Mouse (Mus musculus) intestine, embryonic 14.5 days (tissue): ENCODE measurements around the gene Dph2. TPM values are rescaled to one million over a fixed set of nuclear protein-coding genes. Genes with fewer than 3 reads are reported as not detected.

Experiments used
- ATAC-seq: fragments of 200-750 bp; cut with Nextera tagmentation; replicated peaks from 2 replicates; pipeline ENCODE4 v1.8.0; 2017; ENCODE audit warnings: low read depth, moderate number of reproducible peaks, moderate TSS enrichment, moderate library complexity; ENCODE audit not compliant: low FRiP score, low TSS enrichment
- DNase-seq: peaks from one replicate; pipeline ENCODE4 v3.0.0-alpha.2; 2018; ENCODE audit warnings: low spot score
- H3K27ac ChIP-seq: fragments of 300-500 bp; sonication (generic); 2 replicates; pipeline ENCODE4 v1.5.1; 2014; ENCODE audit warnings: low read depth, mild to moderate bottlenecking, control low read depth
- H3K27me3 ChIP-seq: fragments of 300-500 bp; sonication (generic); replicated peaks from 2 replicates; pipeline ENCODE4 v1.6.1; 2014; ENCODE audit warnings: low read length, control low read depth; ENCODE audit not compliant: control insufficient read depth, insufficient read depth
- H3K36me3 ChIP-seq: fragments of 300-500 bp; sonication (generic); 2 replicates; pipeline ENCODE4 v1.6.1; 2014; ENCODE audit warnings: low read length, control low read depth; ENCODE audit not compliant: control insufficient read depth, insufficient read depth
- H3K4me1 ChIP-seq: fragments of 300-500 bp; sonication (generic); replicated peaks from 2 replicates; pipeline ENCODE4 v1.6.1; 2014; ENCODE audit warnings: low read length, control low read depth, mixed read lengths; ENCODE audit not compliant: control insufficient read depth, insufficient read depth
- H3K4me2 ChIP-seq: fragments of 300-500 bp; sonication (generic); 2 replicates; pipeline ENCODE4 v1.6.1; 2014; ENCODE audit warnings: low read length
- H3K4me3 ChIP-seq: fragments of 300-500 bp; sonication (generic); 2 replicates; pipeline ENCODE4 v1.5.1; 2014; ENCODE audit warnings: low read depth, low read length, control low read depth, mixed read lengths
- H3K9ac ChIP-seq: fragments of 300-500 bp; sonication (generic); 2 replicates; pipeline ENCODE4 v1.6.1; 2014; ENCODE audit warnings: mild to moderate bottlenecking, low read length
- H3K9me3 ChIP-seq: fragments of 300-500 bp; sonication (generic); 2 replicates; pipeline ENCODE4 v1.6.1; 2016; ENCODE audit warnings: low read length, control low read depth; ENCODE audit not compliant: control insufficient read depth
- WGBS: fragments of 180-500 bp; shearing (Covaris S2); extraction: QIAGEN DNeasy Blood & Tissue Kit; methylation state at CpG from one replicate; pipeline ENCODE4 v1.1.7; 2014; 5-methylcytosine and 5-hydroxymethylcytosine counted together
- polyA plus RNA-seq: library from polyadenylated mRNA; unstranded; fragments of >200 nt; fragmentation: Nextera tagmentation; extraction: Ambion mirVana; gene quantifications from 2 replicates; pipeline ENCODE4 v1.2.1, GENCODE M21; 2014

Dph2 gene
- polyA plus RNA-seq, result 20.0 and 23.1 TPM in 2 replicates

DNA sequence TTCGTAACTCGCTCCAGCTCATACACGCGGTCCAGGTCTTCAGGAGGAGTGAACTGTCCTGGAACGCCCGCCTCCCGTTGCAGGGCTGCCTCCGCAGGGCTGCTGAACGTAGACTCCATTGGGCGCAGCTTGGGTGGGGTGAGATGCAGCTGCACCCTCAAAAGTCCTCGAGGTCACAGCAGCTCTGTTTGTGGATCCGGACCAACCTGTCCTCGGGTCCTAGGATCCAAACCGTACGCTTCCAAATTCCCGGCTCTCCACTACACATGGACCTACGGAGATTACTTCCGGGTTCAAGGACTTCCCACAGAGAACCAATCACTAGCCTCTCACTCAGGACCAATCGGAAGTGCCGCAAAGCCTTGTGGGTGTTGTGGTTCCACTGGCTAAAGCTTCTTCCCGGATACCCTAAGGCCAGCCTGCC lies at the start of gene Dph2:
Dph2 (minus strand) TSS at position 295 of the 424 bp plus-strand sequence.
- WGBS, result under 1% methylated on average over 21 of the region's 21 CpGs
- peak within 1 kb of the TSS; percentile 48 for H3K9ac ChIP-seq

DNA sequence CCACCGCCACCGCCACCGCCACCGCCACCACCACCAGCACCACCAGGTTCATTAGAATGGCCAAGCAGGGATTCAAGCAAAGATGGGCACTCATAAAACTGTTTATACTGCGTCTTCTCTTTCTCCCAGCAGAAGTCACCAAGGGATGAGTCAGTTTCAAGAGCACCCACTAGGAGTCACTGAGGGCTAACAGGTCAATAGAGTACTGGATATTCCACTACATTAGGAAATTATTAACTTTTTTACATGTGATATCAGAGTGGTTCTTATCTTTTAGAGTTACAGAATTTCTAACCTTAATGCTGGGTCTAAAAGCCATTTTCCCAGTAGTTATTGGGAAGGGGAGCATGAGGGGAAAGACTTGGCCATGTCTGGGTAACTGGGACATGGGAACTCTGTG lies 45.1 kb upstream of the Dph2 start:
- Histone ChIP-seq H3K9me3 (no peaks in the 10 kb centered on the region), H3K4me1 (no peaks in the 10 kb centered on the region), H3K27me3 (no peaks in the 10 kb centered on the region), H3K4me2 (no peak overlapping the region), H3K36me3 (no peaks in the 10 kb centered on the region), H3K4me3 (no peak overlapping the region), H3K9ac (no peak overlapping the region), H3K27ac (no peak overlapping the region)
- DNase-seq, result no peak
- WGBS, result 90% methylated on average over 5 of the region's 5 CpGs
- 0 out of 2 replicates have a peak, but pooled peaks have one; percentile 20 for ATAC-seq

More for the DNA sequence above, at the start of gene Dph2:
- peak; percentile 84 for DNase-seq
- peak within 1 kb of the TSS; percentile 81 for H3K4me3 ChIP-seq
- no peaks in the 10 kb centered on the region for H3K27me3 ChIP-seq
- peak; percentile 85 for ATAC-seq
- peak within 1 kb of the TSS; percentile 91 for H3K4me2 ChIP-seq
- H3K4me1 ChIP-seq, result peaks cover 6% of the 10 kb centered on the region; the same call in 1 of the 2 replicates
- peaks cover 42% of the 10 kb centered on the region for H3K36me3 ChIP-seq
- no peaks in the 10 kb centered on the region for H3K9me3 ChIP-seq
- no peak within 1 kb of the TSS for H3K27ac ChIP-seq

DNA sequence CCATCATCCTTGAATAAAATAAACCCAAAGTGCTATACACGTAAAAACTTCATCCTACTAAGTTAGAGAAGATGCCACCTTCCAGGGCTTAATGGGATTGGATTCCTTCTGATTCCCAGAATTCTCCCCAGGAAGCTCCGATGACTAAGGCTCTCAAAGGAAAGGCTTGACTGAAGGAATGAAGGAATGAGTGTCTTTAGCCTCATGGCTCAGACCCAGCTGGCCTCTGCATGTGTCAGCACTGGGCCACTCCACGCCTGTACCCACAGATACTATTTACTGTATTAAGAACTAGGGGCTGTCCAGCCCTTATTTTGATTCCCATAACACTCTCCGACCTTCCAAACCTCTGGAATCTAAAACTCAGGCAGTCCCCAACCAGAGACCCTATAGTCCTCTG lies 42.2 kb upstream of the Dph2 start:
- no peak overlapping the region for H3K9ac ChIP-seq
- no peak overlapping the region for H3K4me3 ChIP-seq
- no peaks in the 10 kb centered on the region for H3K36me3 ChIP-seq
- no peak for ATAC-seq
- no peak overlapping the region for H3K27ac ChIP-seq
- H3K4me1 ChIP-seq, result peaks cover 6% of the 10 kb centered on the region
- no peak for DNase-seq
- H3K4me2 ChIP-seq, result no peak overlapping the region
- no peaks in the 10 kb centered on the region for H3K9me3 ChIP-seq
- WGBS, result 82% methylated on average over 4 of the region's 4 CpGs
- H3K27me3 ChIP-seq, result peaks cover 6% of the 10 kb centered on the region; the same call in 1 of the 2 replicates

DNA sequence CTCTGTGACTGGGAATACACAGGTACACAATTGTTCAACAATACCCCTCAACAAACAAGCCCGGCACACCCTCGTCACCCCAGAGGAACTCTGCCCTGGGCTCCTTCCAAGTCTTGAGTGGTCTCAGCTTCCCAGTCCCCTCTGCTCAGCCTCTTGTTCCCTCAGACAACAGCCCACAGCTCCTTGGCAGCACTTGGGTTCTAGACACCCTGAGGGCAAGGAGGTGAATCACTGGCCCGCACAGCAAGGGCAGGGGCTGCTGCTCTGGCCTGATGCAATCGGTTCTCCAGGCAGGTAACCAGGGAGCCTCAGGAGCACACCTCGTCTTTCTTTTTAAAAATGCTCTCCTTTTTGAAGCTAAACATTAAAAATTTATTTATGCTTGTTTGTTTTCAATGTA lies 41.4 kb upstream of the Dph2 start:
- DNase-seq (no peak), ATAC-seq (no peak)
- H3K9me3 ChIP-seq, result no peaks in the 10 kb centered on the region

DNA sequence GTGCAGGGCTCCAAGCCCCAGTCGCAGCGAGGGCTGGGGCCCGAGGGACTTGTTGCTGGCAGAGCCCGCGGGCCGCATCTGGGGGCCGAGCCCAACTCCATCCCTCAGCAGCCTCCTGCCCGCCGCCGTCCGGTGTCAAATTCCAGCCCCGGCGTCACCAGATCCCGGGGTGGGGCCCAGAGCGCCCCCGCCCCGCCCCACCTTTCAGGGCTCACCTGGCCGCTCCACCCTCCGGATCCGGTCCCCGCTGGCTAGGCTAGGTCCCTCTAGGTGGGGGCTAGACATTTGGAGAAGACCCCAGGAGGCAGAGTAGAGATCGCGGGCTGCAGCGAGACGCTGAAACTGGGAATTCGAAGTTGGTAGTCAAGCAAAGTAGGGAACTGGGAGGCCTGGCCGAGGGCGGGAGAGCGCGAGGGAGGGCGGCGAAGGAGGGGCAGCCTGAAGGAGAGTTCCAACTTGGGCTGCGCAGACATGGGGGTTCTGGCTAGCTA lies 37.6 kb upstream of the Dph2 start, which contains the start of gene Artn:
Artn (minus strand) TSS at position 373 of the 491 bp plus-strand sequence.
- peak; percentile 79 for DNase-seq
- Histone ChIP-seq H3K27me3 (peaks cover 36% of the 10 kb centered on the region), H3K9me3 (no peaks in the 10 kb centered on the region), H3K4me2 (peak within 1 kb of the TSS; percentile 86), H3K9ac (peak within 1 kb of the TSS; percentile 41), H3K27ac (peak within 1 kb of the TSS; percentile 36; the same call in 1 of the 2 replicates), H3K4me3 (peak within 1 kb of the TSS; percentile 43), H3K4me1 (peaks cover 20% of the 10 kb centered on the region), H3K36me3 (no peaks in the 10 kb centered on the region)
- peak; percentile 36; the same call in 1 of the 2 replicates for ATAC-seq
- 1% methylated on average over 33 of the region's 33 CpGs for WGBS

More for the DNA sequence above, 41.4 kb upstream of the Dph2 start:
- Histone ChIP-seq H3K36me3 (no peaks in the 10 kb centered on the region), H3K4me1 (peaks cover 15% of the 10 kb centered on the region), H3K4me3 (no peak overlapping the region), H3K4me2 (no peak overlapping the region), H3K27me3 (peaks cover 8% of the 10 kb centered on the region; the same call in 1 of the 2 replicates), H3K27ac (no peak overlapping the region), H3K9ac (no peak overlapping the region)
- WGBS, result 83% methylated on average over 5 of the region's 5 CpGs

DNA sequence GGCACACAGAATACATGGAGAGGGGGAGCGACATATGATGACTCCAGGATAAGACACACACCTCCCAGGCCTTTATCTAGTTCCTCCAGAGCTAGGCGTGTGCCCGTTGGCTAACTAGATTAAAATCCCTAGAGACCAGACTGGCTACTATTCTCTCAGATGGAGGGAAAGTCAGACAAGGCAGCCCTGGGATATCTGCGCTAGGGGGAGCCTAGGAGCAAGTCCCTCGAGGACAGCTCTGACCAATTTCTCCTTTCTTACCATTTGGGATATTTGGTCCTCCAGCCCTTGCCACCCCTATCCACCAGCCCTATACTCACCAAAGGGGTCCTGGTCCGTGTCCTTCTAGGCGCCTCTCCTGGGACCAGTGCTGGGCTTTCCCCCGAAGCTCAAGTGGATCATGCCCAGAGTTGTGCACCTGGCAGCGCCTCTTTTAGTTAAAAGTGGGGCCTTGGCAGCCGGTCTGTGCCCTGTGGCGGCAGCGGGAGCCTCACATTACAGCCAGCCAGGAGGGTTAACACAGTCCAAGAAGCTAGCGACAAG lies 36.9 kb upstream of the Dph2 start:
- DNase-seq (peak; percentile 82), ATAC-seq (no peak; the same call in 1 of the 2 replicates)
- Histone ChIP-seq H3K4me1 (peaks cover 20% of the 10 kb centered on the region), H3K9me3 (no peaks in the 10 kb centered on the region), H3K9ac (peak overlapping the region; percentile 41), H3K27ac (peak overlapping the region; percentile 36; the same call in 1 of the 2 replicates), H3K27me3 (peaks cover 36% of the 10 kb centered on the region), H3K36me3 (no peaks in the 10 kb centered on the region), H3K4me2 (peak overlapping the region; percentile 86), H3K4me3 (peak overlapping the region; percentile 43)
- WGBS, result 3% methylated on average over 13 of the region's 13 CpGs

DNA sequence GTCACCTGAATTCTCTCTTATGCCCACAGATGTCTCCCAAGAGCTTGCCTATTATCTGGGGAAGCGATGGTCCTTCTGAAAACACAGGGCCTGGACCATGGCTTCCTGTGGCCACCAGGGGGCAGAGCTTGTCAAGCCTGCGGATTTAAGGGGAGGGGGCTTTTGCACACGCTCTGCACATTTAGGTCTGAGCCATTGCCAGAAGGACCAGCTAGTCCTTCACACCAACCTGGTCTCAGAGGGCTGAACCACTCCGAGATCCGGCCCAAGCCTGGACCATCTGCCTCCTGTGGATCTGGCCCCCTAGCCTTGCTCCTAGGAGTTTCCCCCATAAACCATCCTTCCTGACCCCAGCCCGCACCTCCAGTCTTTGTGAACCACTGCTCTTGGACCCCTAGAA lies 36.4 kb upstream of the Dph2 start:
- WGBS, result 27% methylated on average over 6 of the region's 6 CpGs
- Histone ChIP-seq H3K4me2 (peak overlapping the region; percentile 86), H3K27me3 (peaks cover 36% of the 10 kb centered on the region), H3K36me3 (no peaks in the 10 kb centered on the region), H3K4me3 (0 out of 2 replicates have a peak overlapping the region, but pooled peaks have one; percentile 43), H3K4me1 (peaks cover 20% of the 10 kb centered on the region), H3K9me3 (no peaks in the 10 kb centered on the region), H3K27ac (no peak overlapping the region), H3K9ac (no peak overlapping the region)
- ATAC-seq (0 out of 2 replicates have a peak, but pooled peaks have one; percentile 12), DNase-seq (peak; percentile 77)

DNA sequence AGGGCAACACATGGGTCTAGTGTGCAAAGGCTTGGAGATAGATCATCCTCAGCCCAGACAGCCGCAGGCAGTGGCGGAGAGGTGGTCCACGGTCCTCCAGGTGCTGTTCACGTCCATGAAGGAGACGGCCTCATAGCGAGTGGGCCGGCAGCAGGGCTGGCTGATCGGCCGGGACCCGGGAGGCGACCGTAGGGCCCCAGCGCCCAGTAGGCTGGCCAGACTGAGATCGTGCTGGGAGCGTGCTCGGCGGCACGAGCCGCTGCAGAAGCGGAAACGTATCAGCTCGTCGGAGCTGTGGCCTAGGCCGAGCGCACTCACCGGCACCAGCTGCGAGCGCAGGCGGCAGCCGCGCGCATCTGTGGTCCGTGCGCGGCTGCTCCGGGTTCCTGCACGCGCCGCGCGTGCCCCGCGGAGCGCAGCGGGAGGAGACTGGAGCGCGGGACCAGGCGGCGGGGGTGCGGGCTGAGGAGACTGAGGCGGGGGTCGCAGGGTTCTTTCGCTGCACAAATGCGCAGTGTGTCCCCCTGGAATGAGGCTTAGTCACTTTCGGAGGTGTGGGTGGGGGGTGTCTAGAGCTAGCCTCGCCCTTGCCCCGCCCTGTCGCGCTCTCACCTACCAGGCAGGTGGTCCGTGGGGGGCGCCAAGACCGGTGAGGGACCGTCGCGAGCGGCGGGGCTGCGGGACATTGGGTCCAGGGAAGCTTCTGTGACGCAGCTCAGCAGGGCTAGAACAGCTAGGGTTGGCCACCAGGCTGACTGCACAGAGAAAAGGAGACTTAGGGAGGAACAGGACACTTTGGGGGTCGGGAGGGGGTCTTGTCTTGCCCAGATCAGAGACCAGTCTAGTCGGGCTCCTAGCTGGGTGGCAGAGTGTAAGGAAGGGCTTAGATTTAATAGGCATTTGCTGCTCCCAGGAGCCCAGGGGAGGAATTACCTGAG lies 35.0 kb upstream of the Dph2 start:
- H3K4me2 ChIP-seq, result peak overlapping the region; percentile 92
- H3K4me1 ChIP-seq, result peaks cover 20% of the 10 kb centered on the region
- H3K36me3 ChIP-seq, result no peaks in the 10 kb centered on the region
- DNase-seq (peak; percentile 73), ATAC-seq (peak; percentile 51)
- 2% methylated on average over 66 of the region's 71 CpGs for WGBS
- no peaks in the 10 kb centered on the region for H3K9me3 ChIP-seq
- peak overlapping the region; percentile 40 for H3K4me3 ChIP-seq
- H3K27me3 ChIP-seq, result peaks cover 36% of the 10 kb centered on the region
- H3K9ac ChIP-seq, result peak overlapping the region; percentile 45
- H3K27ac ChIP-seq, result no peak overlapping the region
